Mouse (Mus musculus): ENCODE results near the gene Gsg1l.

Gsg1l gene

DNA sequence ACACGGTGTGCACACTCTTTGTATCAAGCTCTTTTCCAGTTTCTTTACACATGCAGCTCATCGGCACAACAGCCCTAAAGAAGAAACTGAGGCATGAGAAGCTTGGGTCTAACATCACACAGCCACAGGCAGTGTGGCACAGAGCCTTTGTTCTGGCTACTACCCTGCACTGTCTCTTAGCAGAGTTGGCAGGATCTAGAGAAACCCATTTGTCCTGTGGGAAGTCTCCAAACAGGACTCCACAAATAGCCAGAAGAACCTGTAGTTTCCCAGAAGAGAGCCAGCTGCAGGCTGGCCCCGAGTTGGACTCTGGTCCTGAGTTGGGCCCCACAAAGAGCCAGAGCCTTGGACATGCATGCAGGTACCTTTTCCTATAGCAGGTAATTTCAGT is 49.9 kb downstream of the Gsg1l start:
- no peak for DNase-seq (ENCODE audit: low read depth, low spot score)

- DNase-seq (ENCODE audit: low read depth, low spot score) = no peak
These were observed 50.4 kb downstream of the Gsg1l start for GRCm38 (mm10) chr7:126031598-126032364.

- DNase-seq (ENCODE audit: low read depth, low spot score) = no peak
These were observed 54.8 kb downstream of the Gsg1l start for GRCm38 (mm10) chr7:126027410-126027809.

DNA sequence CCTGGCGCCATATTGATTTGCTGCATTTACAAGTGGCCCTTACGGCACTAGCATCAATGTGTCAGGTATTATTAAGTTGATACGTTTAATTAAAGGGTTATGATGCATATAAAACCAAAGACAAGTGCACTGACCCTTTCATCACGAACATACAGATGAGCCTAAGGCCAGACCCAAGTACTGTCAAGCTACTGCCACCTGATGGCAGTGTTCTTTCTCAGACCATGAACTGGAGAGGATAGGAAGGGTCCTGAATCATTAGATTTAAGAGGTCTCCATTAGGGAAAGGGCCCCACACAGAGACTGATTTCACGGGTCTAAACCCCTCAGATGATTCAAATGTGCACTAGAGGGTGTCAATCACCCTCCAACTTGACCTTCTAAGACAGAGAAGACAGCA is 55.6 kb downstream of the Gsg1l start:
- no peak for DNase-seq (ENCODE audit: low read depth, low spot score)

- DNase-seq (ENCODE audit: low read depth, low spot score) = no peak
These were observed 62.2 kb downstream of the Gsg1l start for GRCm38 (mm10) chr7:126019966-126020365.

DNA sequence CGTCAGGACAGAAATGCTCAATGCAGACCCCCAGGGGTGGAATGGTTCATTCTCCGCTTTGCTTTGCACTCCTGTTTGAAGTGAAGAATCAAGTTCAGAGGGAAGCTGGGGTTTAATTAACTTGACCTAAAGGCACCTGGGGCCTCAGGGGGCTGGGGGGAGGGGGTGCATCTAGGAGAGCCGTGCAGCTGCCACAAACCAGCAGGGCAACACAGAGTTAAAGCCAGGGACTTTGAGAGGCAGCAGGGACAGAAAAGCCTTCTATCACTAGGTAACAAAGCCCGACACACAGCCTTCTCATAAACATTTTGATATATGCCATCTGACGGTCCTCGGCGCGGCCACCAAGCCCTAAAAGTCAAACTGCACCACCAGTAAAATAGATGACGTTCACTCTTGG is 62.9 kb downstream of the Gsg1l start:
- DNase-seq (ENCODE audit: low read depth, low spot score) = no peak

DNA sequence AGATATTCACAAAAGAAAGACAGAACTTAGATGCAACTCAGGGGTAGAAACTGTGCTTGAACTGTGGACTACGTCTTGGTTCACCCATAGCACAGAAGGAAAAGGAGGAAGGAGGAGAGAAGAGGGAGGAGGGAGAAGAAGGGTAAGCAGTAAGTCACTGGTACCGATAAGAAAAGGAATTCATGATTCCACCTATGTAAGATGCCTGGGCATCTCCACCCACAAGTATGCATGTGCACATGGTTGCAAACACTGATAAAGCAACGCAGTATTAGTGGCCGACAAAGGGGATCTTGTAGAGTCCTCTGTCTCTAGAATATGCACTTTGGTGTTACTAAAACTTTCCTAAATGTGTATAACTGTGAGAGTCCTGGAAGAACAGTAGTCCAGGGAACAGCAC is 64.8 kb downstream of the Gsg1l start:
- no peak for DNase-seq (ENCODE audit: low read depth, low spot score)

DNA sequence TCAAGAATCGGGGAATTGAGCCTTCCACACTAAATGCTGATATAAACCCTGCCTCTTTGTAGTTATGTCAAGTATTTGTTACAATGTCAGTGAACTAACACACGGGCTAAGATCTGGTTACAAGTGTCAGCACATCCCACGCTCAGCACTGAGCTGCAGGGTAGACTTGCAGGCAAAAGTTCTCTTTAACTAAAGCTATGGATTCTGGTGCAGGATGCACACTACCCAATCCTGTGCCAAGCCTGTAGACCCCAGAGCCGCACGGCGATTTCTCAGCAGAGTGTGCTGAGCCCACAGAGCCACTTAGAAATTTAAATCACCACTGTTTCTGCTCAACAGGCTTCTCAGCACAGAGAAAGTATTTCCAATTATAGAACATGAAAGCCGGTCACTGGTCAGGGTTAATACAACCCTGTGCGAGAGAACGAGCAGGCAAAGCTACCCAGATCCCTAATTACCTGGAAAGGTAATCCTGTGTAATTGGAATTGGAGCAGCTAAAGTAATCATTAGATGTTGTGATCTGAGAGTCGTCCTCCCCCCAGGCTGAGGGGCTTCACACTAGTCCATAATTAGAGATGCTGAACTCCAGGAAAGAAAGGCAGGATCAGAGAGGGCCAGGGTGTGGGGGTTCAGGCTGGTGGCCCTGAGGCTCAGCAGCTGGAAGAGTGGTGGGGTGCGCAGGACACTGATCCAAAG is 69.7 kb downstream of the Gsg1l start:
- DNase-seq (ENCODE audit: low read depth, low spot score) = no peak

DNA sequence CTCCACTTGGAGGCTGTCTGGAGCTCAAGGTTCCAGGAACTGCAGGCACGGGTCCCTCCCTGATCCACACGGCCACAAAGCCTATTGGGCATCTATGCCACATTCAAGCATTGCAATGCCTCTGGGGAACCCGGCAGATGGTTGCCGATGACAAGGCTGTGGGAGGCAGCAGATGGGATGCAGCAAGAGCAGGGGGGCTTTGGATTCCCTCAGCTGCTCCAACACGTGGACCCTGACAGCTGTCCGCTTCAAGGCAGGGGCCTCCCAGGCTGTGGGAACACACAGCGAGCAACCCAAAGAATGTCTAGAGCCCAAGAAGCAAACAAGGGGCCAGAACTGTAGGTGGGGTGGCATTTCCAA is 73.4 kb downstream of the Gsg1l start:
- no peak for DNase-seq (ENCODE audit: low read depth, low spot score)

DNA sequence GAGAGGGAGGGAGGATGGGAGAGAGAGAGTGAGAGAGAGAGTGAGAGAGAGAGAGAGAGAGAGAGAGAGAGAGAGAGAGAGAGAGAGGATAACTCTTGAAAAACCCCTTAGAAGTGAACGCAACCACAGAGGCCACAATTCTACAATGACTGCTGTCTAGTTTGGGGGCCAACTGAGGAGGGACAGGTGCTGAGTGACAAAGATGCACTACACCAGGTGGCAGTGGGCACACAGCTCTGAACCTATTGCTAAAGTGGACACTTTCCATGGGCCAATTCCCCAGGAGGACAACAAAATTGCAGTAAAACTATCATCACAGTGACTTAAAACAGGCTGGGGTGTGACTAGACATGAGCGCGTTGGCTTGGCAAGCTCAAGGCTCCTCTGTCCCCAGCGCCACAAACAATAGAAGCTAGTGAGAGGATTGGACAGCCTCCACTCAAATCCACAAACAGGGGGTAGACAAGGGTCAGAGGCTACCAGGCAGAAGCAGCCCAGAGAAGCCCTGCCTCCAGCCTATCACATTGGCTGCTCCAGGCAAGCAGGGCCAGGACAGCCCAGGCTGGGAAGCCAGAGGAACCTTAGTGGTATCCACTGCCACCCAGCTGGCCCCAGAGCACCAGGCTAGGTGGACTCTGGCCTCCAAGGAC is 73.9 kb downstream of the Gsg1l start:
- DNase-seq (ENCODE audit: low read depth, low spot score) = no peak

DNA sequence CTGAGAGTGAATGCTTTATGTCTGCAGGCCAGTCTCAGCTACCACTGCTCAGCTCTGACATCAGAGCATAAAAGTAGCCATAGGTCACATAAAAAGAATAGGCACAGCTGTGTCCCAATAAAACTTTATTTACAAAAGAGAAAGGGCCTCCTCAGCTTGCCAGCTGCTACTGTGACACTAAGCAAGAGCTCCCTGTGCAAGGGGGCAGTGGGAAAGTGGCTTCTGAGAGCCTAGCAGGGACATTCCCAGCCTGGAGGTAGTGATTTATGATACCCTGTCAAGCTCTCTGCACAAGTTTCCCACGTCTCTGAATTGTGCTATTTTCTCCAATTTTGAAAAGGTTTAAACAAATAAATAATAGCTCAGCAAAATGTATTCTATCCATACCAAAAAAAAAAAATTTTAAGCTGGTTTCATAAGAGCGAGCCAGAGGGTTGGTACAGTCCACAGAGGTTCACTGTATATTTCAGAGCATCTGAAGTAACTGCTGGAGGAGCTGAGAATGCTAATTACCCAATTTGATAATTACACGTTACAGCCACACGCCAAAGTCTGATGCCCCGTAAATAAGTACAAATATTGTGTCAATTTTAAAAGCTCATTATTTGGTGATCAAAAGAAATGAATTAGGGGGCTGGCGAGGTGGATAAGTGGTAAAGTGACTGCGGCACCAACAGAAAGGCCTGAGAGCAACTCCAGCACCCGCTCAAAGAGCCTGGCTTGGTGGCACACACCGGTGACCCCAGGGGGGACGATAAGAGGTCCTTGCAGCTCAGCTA is 74.9 kb downstream of the Gsg1l start:
- no peak for DNase-seq (ENCODE audit: low read depth, low spot score)

GRCm38 (mm10) chr7:126005274-126005673 is 76.9 kb downstream of the Gsg1l start:
- no peak for DNase-seq (ENCODE audit: low read depth, low spot score)

DNA sequence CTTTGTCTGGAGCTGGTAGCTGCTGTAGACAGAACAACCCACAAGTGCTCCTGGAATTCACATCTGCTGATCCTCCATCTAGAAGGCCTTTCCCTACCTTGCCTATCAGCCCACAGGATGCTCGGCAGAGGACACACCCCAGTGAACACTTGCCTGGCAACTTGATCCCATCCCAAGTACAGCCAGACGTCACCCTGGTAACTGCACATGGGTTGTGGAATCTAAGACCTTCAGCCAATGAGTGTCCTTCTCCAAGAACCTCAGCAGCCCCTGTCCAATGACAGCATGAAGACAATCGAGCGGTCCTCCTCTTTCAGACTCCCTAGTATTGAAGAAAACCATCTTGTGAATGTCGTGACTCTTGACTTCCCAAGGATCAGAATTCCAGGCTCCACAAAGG is 80.5 kb downstream of the Gsg1l start:
- DNase-seq (ENCODE audit: low read depth, low spot score) = no peak

DNA sequence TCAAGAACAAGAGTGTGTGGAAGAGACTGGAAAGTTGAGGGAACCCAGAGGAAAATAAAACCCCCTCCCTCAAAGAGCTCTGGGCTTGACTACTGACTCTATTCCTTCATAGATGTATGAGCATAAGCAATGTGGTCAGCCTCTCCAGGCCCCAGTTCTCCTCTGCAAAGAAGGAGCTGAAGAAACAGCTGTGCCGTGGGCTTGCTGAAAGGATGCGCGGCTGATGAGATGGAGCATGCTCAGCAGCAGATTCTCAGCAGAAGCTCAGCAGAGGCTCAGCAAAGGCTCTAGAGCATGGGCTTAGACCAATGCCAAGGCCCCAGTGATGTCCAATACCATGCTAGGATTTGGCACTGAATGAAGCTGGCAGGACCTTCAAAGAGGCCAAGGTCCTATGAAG is 82.3 kb downstream of the Gsg1l start:
- DNase-seq (ENCODE audit: low read depth, low spot score) = no peak

GRCm38 (mm10) chr7:125996151-125996550 is 86.1 kb downstream of the Gsg1l start:
- no peak for DNase-seq (ENCODE audit: low read depth, low spot score)

DNA sequence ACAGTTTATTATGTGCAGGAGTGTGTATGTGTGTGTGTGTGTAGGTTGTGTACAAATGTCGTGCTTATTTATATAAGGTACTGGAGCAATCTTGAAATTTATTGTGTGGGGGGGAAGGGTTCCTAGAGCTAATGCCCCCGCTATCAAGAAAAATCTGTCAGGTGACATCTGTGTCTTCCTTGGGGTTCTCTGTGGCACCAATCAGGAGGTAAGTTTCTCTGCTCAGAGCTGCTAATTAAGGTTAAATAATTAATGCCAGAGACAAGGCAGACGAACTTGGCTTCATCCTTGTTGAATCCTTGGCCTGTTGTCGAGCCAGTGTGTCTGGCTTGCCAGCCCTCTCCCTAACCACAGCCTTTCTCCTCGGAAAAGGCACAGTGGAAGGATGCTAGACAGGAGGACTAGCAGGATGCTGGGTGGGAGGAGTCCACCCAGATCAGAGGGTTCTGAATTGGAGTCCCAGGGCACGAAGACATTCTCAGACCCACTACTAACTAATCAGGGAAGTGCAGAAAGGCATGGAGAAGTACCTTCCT is 89.8 kb downstream of the Gsg1l start:
- no peak for DNase-seq (ENCODE audit: low read depth, low spot score)

DNA sequence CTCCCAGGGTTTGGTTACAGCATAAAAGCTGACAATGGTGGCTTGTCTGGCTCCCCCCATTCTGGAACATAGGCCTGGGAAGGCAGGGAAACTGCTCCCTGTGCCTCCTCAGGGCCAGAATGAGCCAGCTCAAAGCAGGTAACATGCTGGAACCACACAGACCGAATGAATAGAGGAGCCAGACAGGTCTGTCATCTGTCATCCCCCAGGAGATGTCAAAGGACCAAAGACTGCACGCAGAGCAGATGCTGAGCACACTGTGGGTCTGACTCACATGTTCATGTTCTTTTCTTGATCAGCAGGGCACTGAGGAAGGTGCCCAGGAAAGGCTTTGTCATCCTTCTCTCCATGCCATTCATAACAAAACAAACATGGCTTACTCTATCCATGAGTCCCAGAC is 90.4 kb downstream of the Gsg1l start:
- no peak for DNase-seq (ENCODE audit: low read depth, low spot score)

DNA sequence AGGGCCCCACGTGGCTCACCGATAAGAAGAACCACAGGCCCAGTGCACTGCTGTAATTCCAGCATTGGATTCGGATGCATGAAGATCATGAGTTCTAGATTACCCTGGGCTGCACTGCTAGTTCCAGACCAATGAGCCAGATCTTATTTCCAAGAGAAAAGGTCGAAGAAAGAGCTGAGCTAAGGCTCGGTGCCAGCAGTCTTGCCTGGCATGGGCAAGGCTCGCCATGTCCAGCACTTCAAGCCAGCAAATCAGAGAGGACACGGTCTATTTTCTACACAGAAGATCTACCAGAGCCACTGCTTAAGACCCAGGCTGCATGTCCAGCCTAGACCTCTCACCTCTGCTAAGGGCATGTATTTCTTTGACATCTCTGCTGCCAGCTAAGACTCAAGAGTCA is 92.2 kb downstream of the Gsg1l start:
- peak; percentile 51 for DNase-seq (ENCODE audit: low read depth, low spot score)

- DNase-seq (ENCODE audit: low read depth, low spot score) = no peak
These were observed 92.7 kb downstream of the Gsg1l start for GRCm38 (mm10) chr7:125989489-125989888.

- DNase-seq (ENCODE audit: low read depth, low spot score) = no peak
These were observed 93.9 kb downstream of the Gsg1l start for GRCm38 (mm10) chr7:125988326-125988725.

GRCm38 (mm10) chr7:125987117-125987516 is 95.1 kb downstream of the Gsg1l start:
- DNase-seq (ENCODE audit: low read depth, low spot score) = no peak

GRCm38 (mm10) chr7:125985565-125985964 is 96.6 kb downstream of the Gsg1l start:
- DNase-seq (ENCODE audit: low read depth, low spot score) = no peak

All from skeletal muscle tissue, adult 2 months (tissue).